Mouse (Mus musculus): ENCODE data around the gene Actrt2. TPM values are rescaled to one million over a fixed set of nuclear protein-coding genes. Genes with fewer than 3 reads are reported as not detected.

Actrt2 gene
- polyA plus RNA-seq, 1 experiment from 2014 or later: not detected

GRCm38 (mm10) chr4:154682311-154682710, 14.6 kb upstream of the Actrt2 start:
- Histone ChIP-seq H3K4me2 (no peak overlapping the region), H3K9me3 (replicated peaks) (no peaks in the 10 kb centered on the region), H3K36me3 (no peaks in the 10 kb centered on the region), H3K27me3 (replicated peaks) (peaks cover 17% of the 10 kb centered on the region), H3K27ac (replicated peaks) (no peak overlapping the region), H3K4me3 (replicated peaks) (no peak overlapping the region), H3K9ac (replicated peaks) (no peak overlapping the region), H3K4me1 (no peaks in the 10 kb centered on the region)
- no peak for ATAC-seq (ENCODE audit: low FRiP score)
- WGBS: 19% methylated on average over 14 of the region's 14 CpGs

- peaks cover 18% of the 10 kb centered on the region for H3K4me1 ChIP-seq
- ATAC-seq (ENCODE audit: low FRiP score): no peak
- H3K27me3 ChIP-seq (replicated peaks): peaks cover 18% of the 10 kb centered on the region
- H3K27ac ChIP-seq (replicated peaks): no peak overlapping the region
- H3K9ac ChIP-seq (replicated peaks): no peak overlapping the region
- no peaks in the 10 kb centered on the region for H3K9me3 ChIP-seq (replicated peaks)
- no peak overlapping the region for H3K4me3 ChIP-seq (replicated peaks)
- no peaks in the 10 kb centered on the region for H3K36me3 ChIP-seq
- no peak overlapping the region for H3K4me2 ChIP-seq
- 51% methylated on average over 10 of the region's 10 CpGs for WGBS
These were observed 7.9 kb upstream of the Actrt2 start for GRCm38 (mm10) chr4:154675441-154676000.

GRCm38 (mm10) chr4:154674966-154675365, 7.3 kb upstream of the Actrt2 start:
- Histone ChIP-seq H3K36me3 (no peaks in the 10 kb centered on the region), H3K9me3 (replicated peaks) (no peaks in the 10 kb centered on the region), H3K27ac (replicated peaks) (no peak overlapping the region), H3K4me1 (peaks cover 18% of the 10 kb centered on the region), H3K4me2 (peak overlapping the region; percentile 40), H3K27me3 (replicated peaks) (peaks cover 18% of the 10 kb centered on the region), H3K9ac (replicated peaks) (no peak overlapping the region), H3K4me3 (replicated peaks) (no peak overlapping the region)
- ATAC-seq (ENCODE audit: low FRiP score): no peak
- WGBS: 14% methylated on average over 15 of the region's 15 CpGs

- Histone ChIP-seq H3K4me2 (peak overlapping the region; percentile 40), H3K36me3 (no peaks in the 10 kb centered on the region), H3K9ac (replicated peaks) (no peak overlapping the region), H3K27ac (replicated peaks) (no peak overlapping the region), H3K9me3 (replicated peaks) (no peaks in the 10 kb centered on the region), H3K4me1 (peaks cover 18% of the 10 kb centered on the region), H3K27me3 (replicated peaks) (peaks cover 13% of the 10 kb centered on the region), H3K4me3 (replicated peaks) (no peak overlapping the region)
- ATAC-seq (ENCODE audit: low FRiP score): no peak
- 2% methylated on average over 12 of the region's 12 CpGs for WGBS
These were observed 6.9 kb upstream of the Actrt2 start for GRCm38 (mm10) chr4:154674541-154674940.

GRCm38 (mm10) chr4:154673986-154674385, 6.3 kb upstream of the Actrt2 start:
- Histone ChIP-seq H3K27ac (replicated peaks) (no peak overlapping the region), H3K4me2 (no peak overlapping the region), H3K9ac (replicated peaks) (no peak overlapping the region), H3K9me3 (replicated peaks) (no peaks in the 10 kb centered on the region), H3K4me1 (peaks cover 18% of the 10 kb centered on the region), H3K27me3 (replicated peaks) (peaks cover 13% of the 10 kb centered on the region), H3K36me3 (no peaks in the 10 kb centered on the region), H3K4me3 (replicated peaks) (no peak overlapping the region)
- 78% methylated on average over 4 of the region's 4 CpGs for WGBS
- ATAC-seq (ENCODE audit: low FRiP score): no peak

- Histone ChIP-seq H3K4me1 (peaks cover 18% of the 10 kb centered on the region), H3K4me2 (no peak overlapping the region), H3K36me3 (no peaks in the 10 kb centered on the region), H3K9me3 (replicated peaks) (no peaks in the 10 kb centered on the region), H3K27me3 (replicated peaks) (peaks cover 10% of the 10 kb centered on the region), H3K27ac (replicated peaks) (no peak overlapping the region), H3K9ac (replicated peaks) (no peak overlapping the region), H3K4me3 (replicated peaks) (no peak overlapping the region)
- WGBS: 67% methylated on average over 1 of the region's 1 CpGs
- no peak for ATAC-seq (ENCODE audit: low FRiP score)
These were observed 4.4 kb upstream of the Actrt2 start for GRCm38 (mm10) chr4:154672027-154672426.

- H3K9ac ChIP-seq (replicated peaks): no peak overlapping the region
- H3K4me1 ChIP-seq: peaks cover 18% of the 10 kb centered on the region
- H3K4me2 ChIP-seq: no peak overlapping the region
- H3K36me3 ChIP-seq: no peaks in the 10 kb centered on the region
- WGBS: 41% methylated on average over 8 of the region's 8 CpGs
- no peaks in the 10 kb centered on the region for H3K9me3 ChIP-seq (replicated peaks)
- no peak overlapping the region for H3K27ac ChIP-seq (replicated peaks)
- H3K27me3 ChIP-seq (replicated peaks): peaks cover 10% of the 10 kb centered on the region
- ATAC-seq (ENCODE audit: low FRiP score): no peak
- H3K4me3 ChIP-seq (replicated peaks): no peak overlapping the region
These were observed 3.7 kb upstream of the Actrt2 start for GRCm38 (mm10) chr4:154671232-154671912.

- ATAC-seq (ENCODE audit: low FRiP score): no peak
- H3K4me3 ChIP-seq (replicated peaks): no peak overlapping the region
- H3K4me1 ChIP-seq: no peaks in the 10 kb centered on the region
- no peak overlapping the region for H3K9ac ChIP-seq (replicated peaks)
- 69% methylated on average over 12 of the region's 12 CpGs for WGBS
- H3K36me3 ChIP-seq: no peaks in the 10 kb centered on the region
- H3K27ac ChIP-seq (replicated peaks): no peak overlapping the region
- H3K4me2 ChIP-seq: no peak overlapping the region
- peaks cover 9% of the 10 kb centered on the region; the same call in 1 of the 2 replicates for H3K27me3 ChIP-seq (replicated peaks)
- H3K9me3 ChIP-seq (replicated peaks): no peaks in the 10 kb centered on the region
These were observed 4.9 kb downstream of the Actrt2 start for GRCm38 (mm10) chr4:154662681-154663215.

- H3K4me2 ChIP-seq: no peak overlapping the region
- H3K4me3 ChIP-seq (replicated peaks): no peak overlapping the region
- H3K9ac ChIP-seq (replicated peaks): no peak overlapping the region
- no peak for ATAC-seq (ENCODE audit: low FRiP score)
- 42% methylated on average over 6 of the region's 6 CpGs for WGBS
- H3K9me3 ChIP-seq (replicated peaks): no peaks in the 10 kb centered on the region
- no peak overlapping the region for H3K27ac ChIP-seq (replicated peaks)
- no peaks in the 10 kb centered on the region for H3K4me1 ChIP-seq
- H3K27me3 ChIP-seq (replicated peaks): peaks cover 6% of the 10 kb centered on the region; the same call in 1 of the 2 replicates
- H3K36me3 ChIP-seq: no peaks in the 10 kb centered on the region
These were observed 6.4 kb downstream of the Actrt2 start for GRCm38 (mm10) chr4:154661256-154661655.

- H3K4me3 ChIP-seq (replicated peaks): no peak overlapping the region
- H3K9ac ChIP-seq (replicated peaks): no peak overlapping the region
- H3K9me3 ChIP-seq (replicated peaks): no peaks in the 10 kb centered on the region
- ATAC-seq (ENCODE audit: low FRiP score): no peak
- no peak overlapping the region for H3K4me2 ChIP-seq
- no peaks in the 10 kb centered on the region for H3K4me1 ChIP-seq
- H3K27ac ChIP-seq (replicated peaks): no peak overlapping the region
- no peaks in the 10 kb centered on the region for H3K36me3 ChIP-seq
- peaks cover 10% of the 10 kb centered on the region for H3K27me3 ChIP-seq (replicated peaks)
These were observed 7.6 kb downstream of the Actrt2 start for GRCm38 (mm10) chr4:154660025-154660424.

GRCm38 (mm10) chr4:154655134-154655910, 12.3 kb downstream of the Actrt2 start:
- no peak overlapping the region for H3K9ac ChIP-seq (replicated peaks)
- no peak overlapping the region for H3K27ac ChIP-seq (replicated peaks)

More at GRCm38 (mm10) chr4:154655134-154655910, 12.3 kb downstream of the Actrt2 start:
- Histone ChIP-seq H3K27me3 (replicated peaks) (peaks cover 7% of the 10 kb centered on the region; the same call in 1 of the 2 replicates), H3K36me3 (no peaks in the 10 kb centered on the region), H3K4me2 (no peak overlapping the region), H3K9me3 (replicated peaks) (no peaks in the 10 kb centered on the region), H3K4me3 (replicated peaks) (no peak overlapping the region), H3K4me1 (0 out of 2 replicates have a peak, but pooled peaks cover 2% of the 10 kb centered on the region)
- WGBS: 74% methylated on average over 15 of the region's 15 CpGs
- no peak for ATAC-seq (ENCODE audit: low FRiP score)

Measured in neural tube, embryonic 15.5 days (tissue).